Mouse (Mus musculus): ENCODE data around the gene Zfp609. TPM values are rescaled to one million over a fixed set of nuclear protein-coding genes. Genes with fewer than 3 reads are reported as not detected.

Zfp609 gene
- polyA plus RNA-seq, 1 experiment from 2014 or later: 8.0 TPM

GRCm38 (mm10) chr9:65745456-65745855 lies 81.9 kb downstream of the Zfp609 start:
- peak overlapping the region; percentile 21; the same call in 1 of the 2 replicates for H3K4me2 ChIP-seq (replicated peaks)
- H3K9me3 ChIP-seq (ENCODE audit: control insufficient read depth, low read length): no peaks in the 10 kb centered on the region
- peak overlapping the region; percentile 90 for H3K27ac ChIP-seq
- no peak overlapping the region for H3K4me3 ChIP-seq (replicated peaks; ENCODE audit: low read length)
- no peak overlapping the region for H3K9ac ChIP-seq
- no peak for ATAC-seq (ENCODE audit: low FRiP score)
- no peaks in the 10 kb centered on the region for H3K27me3 ChIP-seq (ENCODE audit: control insufficient read depth, insufficient read depth, low read length)
- 52% methylated on average over 5 of the region's 5 CpGs for WGBS
- H3K36me3 ChIP-seq (replicated peaks; ENCODE audit: control insufficient read depth, insufficient read depth): no peaks in the 10 kb centered on the region
- no peak for DNase-seq (ENCODE audit: low spot score)
- peaks cover 44% of the 10 kb centered on the region for H3K4me1 ChIP-seq (replicated peaks; ENCODE audit: control insufficient read depth, insufficient read depth, low read length)

DNA sequence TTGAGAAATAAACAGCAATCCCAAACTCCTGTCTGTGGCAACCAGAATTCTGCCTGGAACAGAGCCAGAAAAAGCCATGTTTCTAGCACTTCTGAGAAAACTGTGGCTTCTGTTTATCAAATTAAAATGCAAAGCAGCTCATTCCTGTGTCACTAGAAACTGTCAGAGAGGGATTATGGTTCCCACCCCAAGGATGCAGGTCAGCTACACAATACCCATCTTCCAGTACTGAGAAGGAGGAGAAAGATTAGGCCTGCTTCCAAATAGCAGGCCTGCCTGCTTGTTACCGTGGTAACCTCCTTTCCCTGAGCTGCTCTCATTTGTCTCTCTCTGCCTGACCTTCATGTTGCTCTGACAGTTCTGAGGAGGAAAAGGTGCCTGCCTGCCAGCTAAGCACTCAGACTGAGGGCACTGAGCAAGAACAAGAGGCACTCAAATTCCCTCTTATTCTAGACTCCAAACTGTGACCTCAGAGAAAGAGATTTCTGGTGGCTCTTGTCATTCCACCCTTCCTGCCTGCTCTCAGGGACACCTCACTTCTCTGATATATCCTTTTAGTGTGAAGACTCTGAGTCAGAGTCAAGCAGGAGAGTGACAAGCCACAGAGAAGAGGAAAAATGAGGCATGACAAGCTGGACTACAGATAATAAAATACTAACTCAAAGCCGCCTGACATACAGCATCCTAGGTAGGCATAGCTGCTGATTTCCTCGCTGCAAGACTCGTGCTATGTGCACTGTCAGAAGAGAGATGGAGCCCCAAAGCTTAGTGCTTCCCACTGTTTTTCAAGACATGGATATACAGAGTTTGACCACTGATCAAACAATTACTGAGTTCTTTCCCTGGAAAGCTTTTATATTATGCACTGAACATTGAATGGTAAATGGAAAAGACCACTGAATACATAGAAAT lies 82.9 kb downstream of the Zfp609 start:
- H3K27ac ChIP-seq: peak overlapping the region; percentile 90
- ATAC-seq (ENCODE audit: low FRiP score) (peak; percentile 94), DNase-seq (ENCODE audit: low spot score) (peak; percentile 75)
- H3K27me3 ChIP-seq (ENCODE audit: control insufficient read depth, insufficient read depth, low read length): no peaks in the 10 kb centered on the region
- no peak overlapping the region for H3K4me3 ChIP-seq (replicated peaks; ENCODE audit: low read length)
- WGBS: 13% methylated on average over 4 of the region's 4 CpGs
- peaks cover 44% of the 10 kb centered on the region for H3K4me1 ChIP-seq (replicated peaks; ENCODE audit: control insufficient read depth, insufficient read depth, low read length)
- H3K9ac ChIP-seq: peak overlapping the region; percentile 16; the same call in 1 of the 2 replicates
- no peaks in the 10 kb centered on the region for H3K9me3 ChIP-seq (ENCODE audit: control insufficient read depth, low read length)
- H3K4me2 ChIP-seq (replicated peaks): peak overlapping the region; percentile 21
- no peaks in the 10 kb centered on the region for H3K36me3 ChIP-seq (replicated peaks; ENCODE audit: control insufficient read depth, insufficient read depth)

DNA sequence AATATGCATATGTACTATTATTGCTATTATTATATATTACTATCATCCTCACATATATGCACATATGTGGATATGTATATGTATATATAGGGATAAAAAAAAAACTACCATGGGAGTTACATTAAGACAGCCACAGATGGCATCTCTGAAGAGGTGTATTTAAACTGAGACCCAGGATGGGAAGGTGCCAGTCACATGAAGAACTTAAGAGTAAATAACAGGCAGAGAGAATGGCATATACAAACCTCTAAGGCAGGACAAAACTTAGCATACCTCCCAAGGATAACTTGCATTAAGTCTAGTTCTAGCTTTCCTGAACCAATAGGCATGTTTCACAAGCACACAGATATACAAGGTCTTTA lies 83.6 kb downstream of the Zfp609 start:
- H3K9me3 ChIP-seq (ENCODE audit: control insufficient read depth, low read length): no peaks in the 10 kb centered on the region
- DNase-seq (ENCODE audit: low spot score) (no peak), ATAC-seq (ENCODE audit: low FRiP score) (no peak)
- H3K4me2 ChIP-seq (replicated peaks): no peak overlapping the region
- H3K4me1 ChIP-seq (replicated peaks; ENCODE audit: control insufficient read depth, insufficient read depth, low read length): peaks cover 41% of the 10 kb centered on the region
- peak overlapping the region; percentile 90 for H3K27ac ChIP-seq
- H3K9ac ChIP-seq: no peak overlapping the region
- no peak overlapping the region for H3K4me3 ChIP-seq (replicated peaks; ENCODE audit: low read length)
- H3K27me3 ChIP-seq (ENCODE audit: control insufficient read depth, insufficient read depth, low read length): no peaks in the 10 kb centered on the region
- no peaks in the 10 kb centered on the region; the same call in 1 of the 2 replicates for H3K36me3 ChIP-seq (replicated peaks; ENCODE audit: control insufficient read depth, insufficient read depth)

DNA sequence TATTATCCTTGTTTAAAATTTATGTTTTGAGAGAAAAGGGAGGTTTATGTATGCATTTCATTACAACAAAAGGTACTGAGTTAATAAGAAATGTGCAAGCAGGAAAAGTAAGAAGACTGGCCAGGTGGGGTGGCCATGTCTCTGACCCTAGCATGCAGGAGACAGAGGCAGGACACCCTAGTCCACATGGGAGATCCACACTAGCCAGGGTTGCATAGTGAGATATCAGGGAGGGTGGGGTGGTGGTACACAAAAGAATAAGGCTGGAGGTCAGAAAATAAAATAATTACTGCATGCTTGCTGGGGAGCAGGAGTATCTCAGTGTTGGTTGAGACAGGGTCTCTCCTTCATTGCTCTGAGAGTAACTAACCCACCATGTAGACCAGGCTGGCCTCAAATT lies 84.0 kb downstream of the Zfp609 start:
- Histone ChIP-seq H3K9ac (no peak overlapping the region), H3K27ac (peak overlapping the region; percentile 90), H3K36me3 (replicated peaks; ENCODE audit: control insufficient read depth, insufficient read depth) (no peaks in the 10 kb centered on the region; the same call in 1 of the 2 replicates), H3K9me3 (ENCODE audit: control insufficient read depth, low read length) (no peaks in the 10 kb centered on the region), H3K4me1 (replicated peaks; ENCODE audit: control insufficient read depth, insufficient read depth, low read length) (peaks cover 38% of the 10 kb centered on the region), H3K4me2 (replicated peaks) (no peak overlapping the region), H3K4me3 (replicated peaks; ENCODE audit: low read length) (no peak overlapping the region), H3K27me3 (ENCODE audit: control insufficient read depth, insufficient read depth, low read length) (no peaks in the 10 kb centered on the region)
- ATAC-seq (ENCODE audit: low FRiP score) (no peak), DNase-seq (ENCODE audit: low spot score) (no peak)

DNA sequence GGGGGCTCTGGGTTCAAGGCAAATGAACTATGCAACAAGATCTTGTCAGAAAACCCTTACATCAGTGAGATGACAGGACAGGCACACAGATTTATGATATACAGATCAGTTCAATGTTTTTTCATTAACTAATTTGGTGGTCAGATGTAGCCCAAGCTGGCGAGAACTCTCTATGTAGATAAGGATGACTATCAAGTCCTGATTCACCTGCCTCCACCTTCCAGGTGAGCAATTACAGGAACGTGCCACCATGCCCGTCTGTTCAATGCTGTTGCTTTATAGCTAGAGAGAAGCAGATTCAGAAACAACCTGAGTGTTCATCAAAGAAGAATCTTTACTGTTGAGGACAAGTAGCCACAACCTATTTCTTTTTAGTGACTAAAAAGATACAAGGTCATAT lies 84.6 kb downstream of the Zfp609 start:
- peak overlapping the region; percentile 90 for H3K27ac ChIP-seq
- WGBS: 91% methylated on average over 3 of the region's 3 CpGs
- no peak overlapping the region for H3K4me3 ChIP-seq (replicated peaks; ENCODE audit: low read length)
- H3K27me3 ChIP-seq (ENCODE audit: control insufficient read depth, insufficient read depth, low read length): no peaks in the 10 kb centered on the region
- no peak overlapping the region for H3K4me2 ChIP-seq (replicated peaks)
- no peak overlapping the region for H3K9ac ChIP-seq
- DNase-seq (ENCODE audit: low spot score) (no peak), ATAC-seq (ENCODE audit: low FRiP score) (no peak)
- H3K4me1 ChIP-seq (replicated peaks; ENCODE audit: control insufficient read depth, insufficient read depth, low read length): peaks cover 38% of the 10 kb centered on the region
- no peaks in the 10 kb centered on the region; the same call in 1 of the 2 replicates for H3K36me3 ChIP-seq (replicated peaks; ENCODE audit: control insufficient read depth, insufficient read depth)
- no peaks in the 10 kb centered on the region for H3K9me3 ChIP-seq (ENCODE audit: control insufficient read depth, low read length)

DNA sequence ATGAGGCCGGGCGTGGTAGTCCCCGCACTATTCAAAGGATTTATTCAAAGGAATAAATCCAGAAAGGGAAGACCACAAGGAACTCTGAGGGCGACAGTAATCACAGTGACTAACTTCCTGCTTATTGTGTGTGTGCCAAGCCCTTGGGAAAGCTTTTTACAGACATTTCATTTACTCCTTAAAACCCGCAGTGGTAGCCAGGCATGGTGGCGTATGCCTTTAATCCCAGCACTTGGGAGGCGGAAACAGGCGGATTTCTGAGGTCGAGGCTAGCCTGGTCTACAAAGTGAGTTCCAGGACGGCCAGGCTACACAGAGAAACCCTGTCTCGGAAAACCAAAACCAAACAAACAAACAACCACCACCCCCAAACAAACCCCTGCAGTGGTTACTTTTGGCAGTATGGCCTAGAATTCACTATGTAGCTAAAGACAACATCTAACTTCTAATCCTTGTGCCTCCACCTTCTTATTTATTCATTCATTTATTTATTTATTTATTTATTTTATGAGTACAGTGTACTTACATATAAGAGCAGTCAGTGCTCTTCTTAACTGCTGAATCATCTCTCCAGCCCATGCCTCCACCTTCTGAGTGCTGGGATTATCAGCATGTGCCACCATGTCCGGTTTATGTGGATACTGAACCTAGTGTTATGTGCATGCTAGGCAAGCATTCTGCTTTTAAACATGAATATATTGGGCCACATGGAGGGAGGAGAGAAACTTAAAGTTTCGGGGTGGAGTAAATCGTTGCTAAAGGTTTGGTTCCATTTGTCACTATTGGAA lies 86.1 kb downstream of the Zfp609 start:
- no peak overlapping the region for H3K4me3 ChIP-seq (replicated peaks; ENCODE audit: low read length)
- no peak overlapping the region for H3K9ac ChIP-seq
- H3K27ac ChIP-seq: no peak overlapping the region
- H3K4me1 ChIP-seq (replicated peaks; ENCODE audit: control insufficient read depth, insufficient read depth, low read length): peaks cover 38% of the 10 kb centered on the region
- H3K9me3 ChIP-seq (ENCODE audit: control insufficient read depth, low read length): no peaks in the 10 kb centered on the region
- DNase-seq (ENCODE audit: low spot score) (no peak), ATAC-seq (ENCODE audit: low FRiP score) (no peak)
- WGBS: 90% methylated on average over 14 of the region's 14 CpGs
- H3K36me3 ChIP-seq (replicated peaks; ENCODE audit: control insufficient read depth, insufficient read depth): no peaks in the 10 kb centered on the region; the same call in 1 of the 2 replicates
- H3K27me3 ChIP-seq (ENCODE audit: control insufficient read depth, insufficient read depth, low read length): no peaks in the 10 kb centered on the region
- no peak overlapping the region for H3K4me2 ChIP-seq (replicated peaks)

DNA sequence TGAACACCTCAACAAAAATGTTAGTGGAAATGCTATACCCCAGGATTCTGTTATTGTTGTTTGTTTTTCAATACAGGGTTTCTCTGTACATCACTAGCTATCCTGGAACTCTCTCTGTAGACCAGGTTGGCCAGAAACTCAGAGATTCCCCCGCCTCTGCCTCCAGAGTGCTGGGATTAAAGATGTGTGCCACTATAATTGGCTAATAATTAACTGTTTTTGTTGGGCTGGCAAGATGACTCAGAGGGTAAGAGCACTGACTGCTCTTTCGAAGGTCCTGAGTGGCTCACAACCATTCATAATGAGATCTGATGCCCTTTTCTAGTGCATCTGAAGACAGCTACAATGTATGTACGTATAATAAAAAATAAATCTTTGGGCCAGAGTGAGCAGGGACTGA lies 92.4 kb downstream of the Zfp609 start:
- H3K27me3 ChIP-seq (ENCODE audit: control insufficient read depth, insufficient read depth, low read length): no peaks in the 10 kb centered on the region
- 92% methylated on average over 3 of the region's 3 CpGs for WGBS
- H3K4me2 ChIP-seq (replicated peaks): no peak overlapping the region
- ATAC-seq (ENCODE audit: low FRiP score) (no peak), DNase-seq (ENCODE audit: low spot score) (no peak)
- H3K4me1 ChIP-seq (replicated peaks; ENCODE audit: control insufficient read depth, insufficient read depth, low read length): no peaks in the 10 kb centered on the region
- no peak overlapping the region for H3K27ac ChIP-seq
- H3K9ac ChIP-seq: no peak overlapping the region
- peaks cover 7% of the 10 kb centered on the region for H3K36me3 ChIP-seq (replicated peaks; ENCODE audit: control insufficient read depth, insufficient read depth)
- H3K4me3 ChIP-seq (replicated peaks; ENCODE audit: low read length): no peak overlapping the region
- H3K9me3 ChIP-seq (ENCODE audit: control insufficient read depth, low read length): no peaks in the 10 kb centered on the region

GRCm38 (mm10) chr9:65728588-65728987 lies 98.8 kb downstream of the Zfp609 start:
- WGBS: 99% methylated on average over 6 of the region's 6 CpGs

GRCm38 (mm10) chr9:65727491-65727890 lies 99.9 kb downstream of the Zfp609 start:
- ATAC-seq (ENCODE audit: low FRiP score) (no peak), DNase-seq (ENCODE audit: low spot score) (no peak)
- Histone ChIP-seq H3K9ac (no peak overlapping the region), H3K27ac (no peak overlapping the region), H3K4me1 (replicated peaks; ENCODE audit: control insufficient read depth, insufficient read depth, low read length) (peaks cover 30% of the 10 kb centered on the region), H3K9me3 (ENCODE audit: control insufficient read depth, low read length) (no peaks in the 10 kb centered on the region), H3K36me3 (replicated peaks; ENCODE audit: control insufficient read depth, insufficient read depth) (peaks cover 8% of the 10 kb centered on the region; the same call in 1 of the 2 replicates), H3K4me2 (replicated peaks) (no peak overlapping the region), H3K4me3 (replicated peaks; ENCODE audit: low read length) (no peak overlapping the region), H3K27me3 (ENCODE audit: control insufficient read depth, insufficient read depth, low read length) (no peaks in the 10 kb centered on the region)
- 87% methylated on average over 4 of the region's 4 CpGs for WGBS

More at GRCm38 (mm10) chr9:65728588-65728987, 98.8 kb downstream of the Zfp609 start:
- Histone ChIP-seq H3K9ac (no peak overlapping the region), H3K4me2 (replicated peaks) (no peak overlapping the region), H3K27me3 (ENCODE audit: control insufficient read depth, insufficient read depth, low read length) (no peaks in the 10 kb centered on the region), H3K4me1 (replicated peaks; ENCODE audit: control insufficient read depth, insufficient read depth, low read length) (peaks cover 27% of the 10 kb centered on the region), H3K36me3 (replicated peaks; ENCODE audit: control insufficient read depth, insufficient read depth) (peaks cover 8% of the 10 kb centered on the region; the same call in 1 of the 2 replicates), H3K27ac (no peak overlapping the region), H3K4me3 (replicated peaks; ENCODE audit: low read length) (no peak overlapping the region), H3K9me3 (ENCODE audit: control insufficient read depth, low read length) (no peaks in the 10 kb centered on the region)
- ATAC-seq (ENCODE audit: low FRiP score) (no peak), DNase-seq (ENCODE audit: low spot score) (no peak)
